Mouse (Mus musculus) ES-Bruce4 (cell line): ENCODE measurements around the gene Slco4a1.

Experiments
- CTCF ChIP-seq: IDR thresholded peaks from one replicate; pipeline ENCODE4 v1.8.1; 2011; ENCODE audit warnings: low read depth, low read length
- POLR2A ChIP-seq: IDR thresholded peaks from one replicate; pipeline ENCODE4 v1.8.1; 2011; ENCODE audit warnings: low read length; ENCODE audit not compliant: insufficient read depth

DNA sequence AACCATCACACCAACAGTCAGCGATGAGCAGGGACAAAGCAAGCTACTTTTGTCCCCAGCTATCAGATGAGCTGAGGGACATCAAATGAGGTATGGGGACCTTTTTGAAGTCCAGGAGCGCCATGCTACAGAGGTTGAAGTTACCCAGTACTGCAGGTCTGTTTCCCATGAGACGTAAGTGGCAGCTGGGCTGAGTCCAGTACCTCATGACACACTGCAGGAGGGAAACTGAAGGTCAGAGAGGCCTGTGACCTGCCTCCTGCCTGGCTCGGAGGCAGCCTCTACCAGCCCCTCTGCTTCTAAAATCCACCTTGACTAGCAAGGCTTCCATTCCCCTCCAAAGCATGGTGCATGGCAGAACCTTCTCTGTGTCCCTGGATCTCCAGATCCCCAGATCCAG is 3.4 kb downstream of the Slco4a1 start:
- TF ChIP-seq POLR2A: no peak
- no peak for TF ChIP-seq CTCF
